Mouse (Mus musculus) forebrain, embryonic 14.5 days (tissue): ENCODE data around the gene Actl9. TPM values are rescaled to one million over a fixed set of nuclear protein-coding genes. Genes with fewer than 3 reads are reported as not detected.

Source experiments
- ATAC-seq: fragments of 200-750 bp; cut with Nextera tagmentation; 2 replicates; pipeline ENCODE4 v1.8.0; 2017; ENCODE audit warnings: mild to moderate bottlenecking, moderate library complexity
- DNase-seq: peaks from one replicate; pipeline ENCODE4 v3.0.0-alpha.2; 2015; ENCODE audit warnings: low spot score
- H3K27ac ChIP-seq: fragments of 300-500 bp; sonication (generic); 2 replicates; pipeline ENCODE4 v1.5.1; 2014; ENCODE audit warnings: low read depth, mild to moderate bottlenecking, control low read depth, low read length, moderate library complexity
- H3K27me3 ChIP-seq: fragments of 300-500 bp; sonication (generic); replicated peaks from 2 replicates; pipeline ENCODE4 v1.6.1; 2014; ENCODE audit warnings: low read length, control low read depth, mixed read lengths; ENCODE audit not compliant: control insufficient read depth, insufficient read depth
- H3K36me3 ChIP-seq: fragments of 300-500 bp; sonication (generic); 2 replicates; pipeline ENCODE4 v1.6.1; 2014; ENCODE audit warnings: low read length, control low read depth; ENCODE audit not compliant: control insufficient read depth, insufficient read depth
- H3K4me1 ChIP-seq: fragments of 300-500 bp; sonication (generic); 2 replicates; pipeline ENCODE4 v1.6.1; 2014; ENCODE audit warnings: antibody characterized with exemption, low read length, control low read depth; ENCODE audit not compliant: control insufficient read depth, insufficient read depth
- H3K4me2 ChIP-seq: fragments of 300-500 bp; sonication (generic); 2 replicates; pipeline ENCODE4 v1.6.1; 2014; ENCODE audit warnings: mild to moderate bottlenecking, control low read depth, low read length
- H3K4me3 ChIP-seq: fragments of 300-500 bp; sonication (generic); 2 replicates; pipeline ENCODE4 v1.5.1; 2014; ENCODE audit warnings: low read depth, low read length, control low read depth
- H3K9ac ChIP-seq: fragments of 300-500 bp; sonication (generic); 2 replicates; pipeline ENCODE4 v1.6.1; 2014; ENCODE audit warnings: mild to moderate bottlenecking, low read length, control low read depth, moderate library complexity
- H3K9me3 ChIP-seq: fragments of 300-500 bp; sonication (generic); replicated peaks from 2 replicates; pipeline ENCODE4 v1.6.1; 2016; ENCODE audit warnings: low read length, control low read depth, mixed read lengths; ENCODE audit not compliant: control insufficient read depth
- WGBS: fragments of 180-500 bp; shearing (Covaris S2); extraction: QIAGEN DNeasy Blood & Tissue Kit; methylation state at CpG from one replicate; pipeline ENCODE4 v1.1.7; 2014; 5-methylcytosine and 5-hydroxymethylcytosine counted together
- polyA plus RNA-seq: library from polyadenylated mRNA; unstranded; fragments of >200 nt; fragmentation: Nextera tagmentation; extraction: Ambion mirVana; gene quantifications from 2 replicates; pipeline ENCODE4 v1.2.1, GENCODE M21; 2014

The Actl9 gene
- not detected in 2 replicates for polyA plus RNA-seq

DNA sequence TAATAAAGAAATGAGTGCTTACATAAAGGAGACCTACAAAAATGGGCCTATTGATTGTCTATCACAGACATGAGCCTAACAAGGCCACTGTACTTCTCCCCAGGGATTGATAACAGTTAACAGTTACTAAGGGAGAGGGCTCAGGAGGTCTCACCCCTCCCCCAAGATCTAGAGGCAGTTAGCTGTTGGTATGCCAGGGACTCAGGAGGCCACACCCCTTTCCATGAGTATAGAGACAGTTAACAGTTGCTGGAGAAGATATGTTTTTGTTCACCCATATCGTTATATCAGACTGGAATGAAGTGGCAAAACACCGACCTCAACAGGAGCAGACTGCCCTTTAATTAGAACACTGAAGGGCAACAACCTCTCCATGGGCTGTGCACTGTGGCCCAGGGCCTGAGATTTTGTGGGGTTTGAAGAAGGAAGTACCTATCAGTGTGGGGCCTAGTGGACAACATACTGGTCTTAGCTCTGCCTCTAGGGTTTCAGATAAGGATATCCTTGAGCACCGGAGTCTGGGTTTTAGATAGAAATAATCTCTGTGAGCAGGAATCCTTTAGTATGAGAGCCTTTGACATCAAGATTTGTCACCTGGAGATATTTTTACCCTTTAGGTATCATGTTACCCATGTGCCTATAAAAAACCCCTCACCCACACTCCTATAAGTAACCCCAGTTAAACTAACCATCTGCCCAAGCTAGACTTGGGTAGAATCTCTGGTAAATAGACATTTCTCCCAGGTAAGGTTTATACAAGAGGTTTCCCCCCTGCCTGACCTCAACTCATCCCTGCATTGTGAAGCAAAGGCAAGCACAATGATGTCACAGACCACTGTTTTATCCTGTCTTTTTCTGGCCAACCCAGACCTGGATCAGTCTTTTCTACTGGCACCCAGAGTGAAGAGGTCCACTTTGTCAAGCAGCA is at the start of gene Actl9:
Gene Actl9, plus strand, starts transcription at position 878 of the 928 bp plus-strand sequence.
- WGBS: 89% methylated on average over 3 of the region's 3 CpGs
- no peak within 1 kb of the TSS for H3K27ac ChIP-seq
- H3K36me3 ChIP-seq: no peaks in the 10 kb centered on the region
- no peaks in the 10 kb centered on the region for H3K27me3 ChIP-seq
- H3K4me3 ChIP-seq: no peak within 1 kb of the TSS
- ATAC-seq: no peak
- H3K9me3 ChIP-seq: no peaks in the 10 kb centered on the region
- no peaks in the 10 kb centered on the region for H3K4me1 ChIP-seq
- no peak within 1 kb of the TSS for H3K4me2 ChIP-seq
- DNase-seq: no peak
- no peak within 1 kb of the TSS for H3K9ac ChIP-seq

DNA sequence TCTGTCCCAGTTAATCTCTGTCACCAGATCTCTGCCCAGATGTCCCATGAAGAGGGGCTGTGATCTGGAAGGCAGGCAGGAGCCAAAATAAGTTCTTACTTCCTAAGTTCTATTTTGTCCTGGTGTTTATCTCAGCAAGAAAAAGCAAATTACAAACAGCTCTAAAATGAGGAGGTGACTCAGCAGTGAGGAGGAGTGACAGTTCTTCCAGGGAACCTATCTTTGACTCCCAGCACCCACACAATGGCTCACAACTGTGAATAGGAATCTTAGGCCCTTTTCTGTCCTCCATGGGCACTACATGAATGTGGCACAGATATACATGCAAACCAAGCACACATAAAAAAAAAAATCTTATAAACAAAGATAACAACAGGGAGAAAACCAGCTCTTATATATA is 47.0 kb upstream of the Actl9 start:
- H3K9me3 ChIP-seq: no peaks in the 10 kb centered on the region
- DNase-seq (no peak), ATAC-seq (no peak)
- no peak overlapping the region for H3K9ac ChIP-seq
- no peak overlapping the region for H3K27ac ChIP-seq
- H3K4me2 ChIP-seq: no peak overlapping the region
- no peaks in the 10 kb centered on the region for H3K4me1 ChIP-seq
- peaks cover 43% of the 10 kb centered on the region for H3K36me3 ChIP-seq
- no peaks in the 10 kb centered on the region for H3K27me3 ChIP-seq
- H3K4me3 ChIP-seq: no peak overlapping the region

DNA sequence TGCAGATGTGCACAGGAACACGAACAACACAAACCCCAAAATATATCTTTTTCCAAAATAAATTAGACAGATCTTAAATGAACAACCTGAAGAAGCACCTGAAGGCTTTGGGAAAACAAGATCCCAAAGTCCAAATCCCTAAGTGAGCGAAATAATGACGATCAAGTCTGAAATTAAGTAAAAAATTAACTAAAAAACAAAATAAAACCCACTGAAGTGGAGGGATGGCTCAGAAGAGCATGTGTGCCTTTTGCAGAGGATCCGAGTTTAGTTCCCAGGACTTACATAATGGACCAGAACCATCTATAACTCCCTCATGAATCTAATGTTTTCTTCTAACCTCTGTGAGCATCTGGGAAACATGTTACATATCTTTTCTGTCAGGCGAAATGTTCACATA is 40.4 kb upstream of the Actl9 start:
- ATAC-seq (no peak), DNase-seq (no peak)
- Histone ChIP-seq H3K27ac (no peak overlapping the region), H3K9ac (no peak overlapping the region), H3K36me3 (no peaks in the 10 kb centered on the region), H3K9me3 (no peaks in the 10 kb centered on the region), H3K4me3 (no peak overlapping the region), H3K4me2 (no peak overlapping the region), H3K4me1 (peaks cover 10% of the 10 kb centered on the region), H3K27me3 (no peaks in the 10 kb centered on the region)
- WGBS: 95% methylated on average over 5 of the region's 5 CpGs

DNA sequence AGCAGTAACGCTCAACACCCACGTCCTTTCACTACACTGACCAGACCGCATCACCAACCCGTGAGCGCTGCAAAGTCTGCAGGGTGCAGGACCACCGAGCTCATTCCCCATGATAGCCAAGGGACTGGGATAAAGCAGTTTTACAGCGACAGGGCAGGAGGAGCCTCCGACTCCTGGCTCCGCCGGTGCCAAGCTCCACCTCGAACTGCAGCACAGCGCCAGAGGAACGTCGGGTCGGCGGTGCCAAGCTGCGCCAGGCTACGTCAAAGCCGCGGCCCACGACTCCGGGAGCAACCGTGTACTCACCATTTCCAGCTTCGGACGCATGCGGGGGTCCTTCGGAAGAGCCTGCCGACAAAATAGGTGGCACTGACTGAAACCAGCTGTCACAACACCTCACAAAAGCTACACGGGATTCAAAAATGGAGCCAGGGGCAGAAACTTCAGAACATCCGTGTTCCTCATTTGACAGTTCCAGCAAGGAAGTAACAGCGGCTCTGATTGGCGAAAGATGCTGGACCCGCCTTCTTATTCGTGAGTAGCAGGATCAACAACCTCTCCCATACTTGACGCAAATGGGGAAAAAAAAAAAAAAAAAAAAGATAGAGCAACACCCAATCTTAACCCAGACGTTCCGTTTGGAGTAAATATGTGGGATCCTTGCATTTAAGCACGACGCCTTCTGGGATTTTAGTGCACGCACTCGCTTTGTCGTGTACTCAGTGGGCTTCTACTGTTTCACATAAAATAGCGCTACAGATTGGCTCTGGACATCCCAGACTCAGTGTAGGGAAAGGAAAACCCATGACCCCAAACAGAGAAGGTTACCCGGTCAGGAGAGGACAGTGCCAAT is 38.3 kb upstream of the Actl9 start, which contains the start of gene Zfp101:
Gene Zfp101, minus strand, starts transcription at position 460 of the 853 bp plus-strand sequence.
- Histone ChIP-seq H3K4me1 (peaks cover 10% of the 10 kb centered on the region), H3K4me3 (peak within 1 kb of the TSS; percentile 72), H3K9me3 (no peaks in the 10 kb centered on the region), H3K27ac (peak within 1 kb of the TSS; percentile 76), H3K27me3 (no peaks in the 10 kb centered on the region), H3K4me2 (peak within 1 kb of the TSS; percentile 61), H3K36me3 (no peaks in the 10 kb centered on the region), H3K9ac (peak within 1 kb of the TSS; percentile 75)
- ATAC-seq (peak; percentile 99), DNase-seq (peak; percentile 98)
- under 1% methylated on average over 44 of the region's 44 CpGs for WGBS

DNA sequence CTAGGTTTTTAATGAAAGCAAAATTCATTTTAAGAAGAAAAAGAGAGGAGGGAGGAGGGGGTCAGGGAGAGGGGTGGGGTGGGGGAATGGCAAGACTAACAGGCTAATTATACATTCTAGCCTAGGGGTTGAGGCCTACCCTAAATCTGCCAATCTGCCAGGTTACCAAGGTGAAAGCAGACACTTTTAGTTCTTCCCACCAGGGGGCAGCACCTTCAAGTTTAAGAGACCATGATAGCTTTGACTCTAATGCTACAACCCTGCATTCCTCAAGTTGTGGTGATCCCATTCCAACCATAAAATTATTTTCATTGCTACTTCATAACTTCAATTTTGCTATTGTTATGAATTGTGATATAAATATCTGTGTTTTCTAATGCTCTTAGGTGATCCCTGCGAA is 6.5 kb downstream of the Actl9 start:
- H3K27ac ChIP-seq: no peak overlapping the region
- no peak overlapping the region for H3K9ac ChIP-seq
- no peak overlapping the region for H3K4me2 ChIP-seq
- H3K4me3 ChIP-seq: no peak overlapping the region
- no peaks in the 10 kb centered on the region for H3K9me3 ChIP-seq
- H3K4me1 ChIP-seq: no peaks in the 10 kb centered on the region
- H3K27me3 ChIP-seq: no peaks in the 10 kb centered on the region
- ATAC-seq: peak; percentile 67; the same call in 1 of the 2 replicates
- H3K36me3 ChIP-seq: no peaks in the 10 kb centered on the region
- 69% methylated on average over 1 of the region's 1 CpGs for WGBS
- DNase-seq: peak; percentile 87

DNA sequence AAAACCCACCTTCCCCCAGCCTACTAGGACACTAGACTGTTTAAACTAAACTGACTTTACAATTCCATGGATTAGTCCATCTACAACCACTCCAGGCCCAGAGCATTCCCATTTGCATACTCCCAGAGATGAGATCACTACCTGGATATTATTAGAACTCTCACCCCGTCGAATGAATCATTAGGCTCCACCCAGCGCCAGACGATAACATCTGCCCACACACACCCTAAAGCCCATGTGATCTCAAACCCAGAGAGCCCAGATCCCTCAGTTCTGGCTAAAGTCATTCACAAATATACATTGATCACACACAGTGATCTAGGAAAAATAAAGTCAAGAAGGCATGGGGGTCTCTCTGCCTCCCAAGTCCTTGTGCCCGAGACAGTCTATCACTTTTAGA is 7.2 kb downstream of the Actl9 start:
- H3K36me3 ChIP-seq: no peaks in the 10 kb centered on the region
- H3K9ac ChIP-seq: no peak overlapping the region
- no peaks in the 10 kb centered on the region for H3K4me1 ChIP-seq
- no peak overlapping the region for H3K4me3 ChIP-seq
- WGBS: 72% methylated on average over 5 of the region's 5 CpGs
- no peak overlapping the region for H3K4me2 ChIP-seq
- DNase-seq: no peak
- H3K27ac ChIP-seq: no peak overlapping the region
- H3K9me3 ChIP-seq: no peaks in the 10 kb centered on the region
- no peaks in the 10 kb centered on the region for H3K27me3 ChIP-seq
- no peak for ATAC-seq

DNA sequence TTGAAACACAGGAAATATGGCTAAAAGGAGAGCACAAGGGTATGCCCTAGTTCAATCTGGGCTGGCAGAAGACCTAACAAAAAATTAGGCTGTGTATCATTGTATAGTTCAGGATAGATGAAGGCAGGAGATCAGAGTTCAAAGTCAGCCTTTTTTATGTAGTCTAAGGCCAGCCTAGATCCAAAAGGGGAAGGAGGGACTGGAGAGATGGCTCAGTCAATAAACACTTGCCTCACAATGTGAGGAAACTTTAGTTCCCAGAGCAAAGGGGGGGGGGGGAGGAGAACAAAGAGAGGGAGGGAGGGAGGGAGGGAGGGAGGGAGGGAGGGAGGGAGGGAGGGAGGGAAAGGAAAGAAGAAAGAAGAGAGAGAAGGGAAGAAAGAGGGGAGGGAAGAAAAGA is 8.5 kb downstream of the Actl9 start:
- Histone ChIP-seq H3K4me2 (no peak overlapping the region), H3K9ac (no peak overlapping the region), H3K36me3 (no peaks in the 10 kb centered on the region), H3K4me3 (no peak overlapping the region), H3K27me3 (no peaks in the 10 kb centered on the region), H3K4me1 (no peaks in the 10 kb centered on the region), H3K9me3 (no peaks in the 10 kb centered on the region), H3K27ac (no peak overlapping the region)
- DNase-seq: no peak
- ATAC-seq: no peak

DNA sequence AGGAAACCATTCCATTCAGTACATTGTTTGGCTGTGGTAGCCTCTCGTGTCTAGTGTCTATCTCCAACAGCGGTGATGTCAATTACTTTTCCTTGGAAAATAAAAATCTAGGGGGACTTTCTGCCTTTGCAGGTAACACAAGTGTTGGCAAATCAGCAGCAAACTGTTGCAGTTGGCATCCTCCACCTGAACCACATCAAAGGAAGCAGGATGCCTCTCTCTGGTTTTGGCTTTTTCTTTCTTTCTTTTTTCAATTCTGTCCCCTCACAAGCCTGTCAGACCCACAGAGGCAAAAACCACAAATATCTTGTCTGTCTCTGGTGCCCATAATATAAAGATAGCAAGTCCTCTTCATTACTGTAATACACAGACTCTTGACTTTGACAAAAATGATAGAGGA is 23.9 kb downstream of the Actl9 start:
- H3K9ac ChIP-seq: no peak overlapping the region

More for the DNA sequence above, 23.9 kb downstream of the Actl9 start:
- Histone ChIP-seq H3K9me3 (no peaks in the 10 kb centered on the region), H3K4me3 (no peak overlapping the region), H3K27ac (no peak overlapping the region), H3K36me3 (no peaks in the 10 kb centered on the region), H3K27me3 (no peaks in the 10 kb centered on the region), H3K4me2 (no peak overlapping the region), H3K4me1 (no peaks in the 10 kb centered on the region)
- 85% methylated on average over 2 of the region's 2 CpGs for WGBS
- ATAC-seq (no peak), DNase-seq (no peak)
